Mouse (Mus musculus) spleen, postnatal 36 days (tissue): Measurements from ENCODE around the gene Iscu.

Experiments used
- DNase-seq, 2 experiments: peaks; one replicate each; pipeline ENCODE4 v3.0.0; 2022; ENCODE audit warnings: low spot score in 2 of 2, mixed read lengths in 1 of 2

The Iscu gene

DNA sequence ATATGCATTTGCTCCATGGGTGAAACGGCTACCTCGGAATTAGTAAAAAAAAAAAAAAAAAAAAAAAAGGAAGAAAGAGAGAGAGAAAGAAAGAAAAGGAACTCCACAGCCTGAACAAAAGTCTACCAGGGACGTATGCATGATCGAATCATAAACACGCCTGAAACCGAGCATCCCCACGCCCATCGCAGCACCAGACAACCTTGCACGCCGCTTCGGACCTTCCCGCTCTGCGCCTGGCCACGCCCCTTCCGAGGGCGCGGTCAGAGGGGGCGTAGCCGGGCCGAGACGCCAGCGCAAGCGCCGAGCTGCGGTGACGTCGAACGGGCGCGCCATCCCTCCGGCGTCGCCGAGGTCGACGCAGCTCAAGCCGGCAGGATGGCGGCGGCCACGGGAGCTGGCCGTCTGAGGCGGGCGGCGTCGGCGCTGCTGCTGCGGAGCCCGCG, at the start of gene Iscu, which contains the start of gene Sart3:
Gene Iscu, plus strand, starts transcription at position 299 of the 446 bp plus-strand sequence.
Gene Sart3, minus strand, starts transcription at position 61 of the 446 bp plus-strand sequence.
- peak; percentile 95 for DNase-seq

DNA sequence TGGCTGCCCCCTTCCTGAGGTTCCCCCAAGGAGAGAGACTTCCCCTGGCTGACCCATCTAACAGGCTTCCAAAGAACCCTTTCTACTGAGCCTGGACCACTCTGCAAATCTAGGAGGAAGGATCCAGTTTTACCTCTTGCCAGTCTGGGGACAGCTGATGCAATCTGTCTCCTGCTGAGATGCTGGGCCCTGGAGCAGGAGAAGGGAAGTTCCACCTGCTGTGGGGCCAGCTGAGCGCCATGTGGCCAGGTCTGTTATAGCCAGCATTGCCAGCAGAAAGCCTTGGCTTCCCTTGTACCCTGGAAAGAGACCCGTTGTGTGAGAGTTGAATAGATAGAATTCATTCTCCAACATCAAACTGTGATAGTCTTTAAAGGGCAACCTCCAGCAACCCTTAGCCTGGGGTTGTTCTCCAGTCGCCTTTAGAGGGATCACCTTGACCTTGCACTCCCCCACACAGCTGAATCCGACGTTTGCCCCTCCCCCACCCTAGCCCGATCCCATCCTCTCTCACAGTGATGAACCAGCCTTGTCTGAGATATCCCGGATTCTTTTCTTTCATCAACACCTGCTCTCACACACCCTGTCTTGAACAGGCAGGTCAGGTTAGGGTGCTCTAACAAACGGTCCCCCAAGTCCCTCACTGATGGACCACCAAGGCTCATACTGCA, 48.8 kb upstream of the Iscu start:
- DNase-seq, result no peak

DNA sequence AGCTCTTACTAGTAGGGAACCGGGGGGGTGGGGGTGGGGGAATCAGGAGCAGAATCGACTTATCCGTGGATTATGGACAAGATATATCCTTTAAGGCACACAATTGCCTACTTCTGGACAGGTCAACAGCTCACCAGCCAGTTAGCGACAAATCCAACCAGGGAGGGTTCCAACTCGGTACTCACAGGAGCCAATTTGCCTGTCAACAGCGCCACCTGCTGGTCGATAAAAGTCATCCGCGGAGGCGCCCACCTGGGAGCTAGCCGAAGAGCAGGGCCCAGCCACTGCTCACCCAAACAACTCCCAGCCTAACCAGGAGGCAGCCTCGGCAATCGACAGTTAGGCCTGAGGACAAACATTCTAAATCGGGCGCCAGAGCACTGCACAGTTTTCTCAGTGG, 48.1 kb upstream of the Iscu start, which contains the start of gene 1700069L16Rik:
Gene 1700069L16Rik, minus strand, starts transcription at position 327 of the 400 bp plus-strand sequence.
- peak; percentile 34 to 46 for DNase-seq

DNA sequence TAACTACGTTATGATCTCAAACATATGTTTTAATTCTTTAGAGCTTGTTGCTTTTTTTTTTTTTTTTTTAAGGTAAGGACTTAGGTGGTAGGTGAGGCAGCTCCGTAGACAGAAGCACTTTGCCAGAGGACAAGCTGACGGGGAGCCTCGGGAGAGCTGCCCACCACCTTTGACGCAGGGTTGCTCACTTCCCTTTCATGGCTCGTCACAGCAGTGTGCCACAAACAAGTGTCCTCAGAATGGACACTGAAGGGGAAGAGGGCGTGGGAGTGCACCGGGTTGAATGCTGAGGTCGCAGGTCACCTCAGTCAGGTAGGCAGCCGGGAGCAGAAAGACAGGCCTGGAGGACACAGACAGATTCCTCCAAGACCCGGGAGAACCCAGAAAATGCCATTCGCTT, 47.1 kb upstream of the Iscu start:
- DNase-seq, result no peak

DNA sequence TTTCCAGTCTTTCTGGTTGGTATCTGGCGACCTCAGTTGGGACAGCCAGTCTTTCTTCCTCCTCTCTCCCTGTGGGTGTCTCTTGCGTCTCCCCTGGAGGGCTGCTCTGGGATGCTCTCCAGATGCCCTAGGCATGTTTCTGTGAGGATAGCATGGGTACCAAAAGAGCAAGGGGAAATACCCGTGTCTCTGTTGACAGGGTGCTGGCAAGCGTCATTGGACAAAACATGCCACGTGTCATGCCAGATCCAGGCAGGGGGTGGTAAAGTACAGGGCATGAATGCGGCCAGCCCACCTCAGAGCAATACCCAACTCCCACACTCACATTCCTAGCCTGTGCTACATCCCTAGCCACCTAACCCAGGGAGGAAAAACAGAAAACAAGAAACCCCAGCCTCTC, 45.9 kb upstream of the Iscu start:
- DNase-seq, result no peak

DNA sequence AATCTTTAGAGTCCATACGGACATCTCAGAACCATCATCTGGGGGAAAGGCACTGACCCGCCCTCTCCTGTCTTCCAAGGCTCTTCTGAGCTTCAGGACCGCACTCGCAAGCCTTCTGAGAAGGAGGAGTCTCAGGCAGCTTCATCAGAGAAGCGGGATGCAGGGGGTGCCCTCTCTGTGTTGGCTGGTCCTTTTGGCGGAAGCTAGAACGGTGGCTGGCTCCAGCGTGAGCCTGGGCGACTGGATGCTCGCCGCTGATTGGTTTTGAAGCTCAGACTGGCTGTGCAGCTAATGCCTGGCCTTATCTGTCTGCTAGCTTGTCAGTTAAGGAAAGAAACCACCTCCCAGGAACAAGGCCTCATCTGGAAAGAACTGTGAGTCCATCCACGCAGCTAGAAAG, 45.3 kb upstream of the Iscu start:
- no peak for DNase-seq

DNA sequence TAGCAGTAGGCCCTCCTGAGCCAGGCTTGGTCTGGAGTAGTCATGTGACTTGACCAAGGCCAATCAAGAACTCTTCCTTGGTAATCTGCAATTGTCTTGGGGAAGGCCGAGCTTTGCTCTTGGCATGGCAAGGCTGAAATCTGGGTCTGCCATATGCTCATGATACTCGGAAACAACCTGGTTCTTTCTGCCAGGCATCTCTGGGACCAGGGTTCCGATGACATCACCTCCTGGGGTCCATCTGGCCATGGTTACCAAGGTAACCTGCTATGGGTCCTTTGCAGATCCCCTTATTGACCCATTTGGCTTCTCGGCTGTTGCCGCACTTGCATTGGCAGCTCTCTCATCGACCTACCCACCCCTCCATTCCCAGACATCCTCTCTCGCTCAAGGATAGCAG, 44.5 kb upstream of the Iscu start:
- no peak for DNase-seq

DNA sequence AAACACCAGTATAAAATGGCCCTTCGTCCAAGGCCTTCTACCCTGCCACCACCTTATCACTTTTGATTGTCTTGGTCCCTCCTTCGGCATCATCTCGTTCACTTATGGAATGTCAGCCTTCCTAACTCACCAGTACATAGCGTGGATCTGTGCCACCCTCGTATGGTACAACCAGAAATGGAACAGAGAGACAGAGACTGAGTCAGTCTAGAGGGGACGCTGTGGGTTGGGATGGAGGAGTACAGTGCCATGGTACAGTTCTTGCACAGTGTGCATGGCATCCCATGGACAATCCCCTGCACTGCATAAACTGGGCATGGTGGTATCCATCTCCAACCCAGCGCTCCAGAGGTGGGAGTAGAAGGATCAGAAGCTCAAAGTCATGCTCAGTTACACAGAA, 43.9 kb upstream of the Iscu start:
- DNase-seq, result no peak

DNA sequence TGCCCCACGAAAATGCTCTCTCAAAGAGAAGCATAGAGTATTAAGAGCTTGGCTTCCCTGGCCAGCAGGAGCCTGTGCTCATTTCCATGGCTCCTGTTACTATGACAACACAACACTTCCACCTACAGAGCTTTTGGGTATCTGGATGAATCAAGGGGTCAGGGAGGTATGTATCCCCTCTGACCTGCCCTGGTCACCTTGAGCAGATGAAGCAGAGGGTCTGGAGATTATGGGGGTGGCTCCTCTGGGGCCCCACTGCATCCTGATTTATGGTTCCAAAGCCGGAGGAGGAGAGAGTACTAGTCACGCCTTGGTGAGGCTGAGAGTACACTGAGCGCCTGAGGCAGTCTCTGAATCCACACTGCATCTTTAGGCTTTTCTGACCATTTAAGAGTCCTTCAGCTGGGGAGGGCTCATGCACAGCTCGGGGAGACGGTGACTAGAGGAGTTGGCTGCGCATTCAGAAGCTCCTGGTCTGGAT, 41.9 kb upstream of the Iscu start:
- no peak for DNase-seq

DNA sequence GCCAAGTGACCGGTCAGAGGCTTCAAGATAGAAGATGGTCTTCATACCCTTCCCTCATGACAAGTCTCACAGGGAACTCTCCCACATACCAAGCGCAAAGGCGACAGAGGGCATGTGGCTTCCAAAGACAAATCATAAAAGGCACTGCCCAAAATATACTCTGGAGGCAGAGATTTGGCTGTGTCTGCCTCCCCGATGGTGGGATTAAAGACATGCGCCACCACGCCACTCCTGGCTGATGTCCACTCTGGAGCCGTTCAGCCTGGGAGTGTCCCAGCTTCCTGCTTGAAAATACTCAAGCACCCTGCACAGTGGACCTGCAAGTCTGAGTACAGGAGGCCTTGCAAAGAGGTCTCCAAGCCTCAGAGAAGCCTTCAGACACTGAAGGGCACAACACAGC, 41.4 kb upstream of the Iscu start:
- DNase-seq, result no peak

DNA sequence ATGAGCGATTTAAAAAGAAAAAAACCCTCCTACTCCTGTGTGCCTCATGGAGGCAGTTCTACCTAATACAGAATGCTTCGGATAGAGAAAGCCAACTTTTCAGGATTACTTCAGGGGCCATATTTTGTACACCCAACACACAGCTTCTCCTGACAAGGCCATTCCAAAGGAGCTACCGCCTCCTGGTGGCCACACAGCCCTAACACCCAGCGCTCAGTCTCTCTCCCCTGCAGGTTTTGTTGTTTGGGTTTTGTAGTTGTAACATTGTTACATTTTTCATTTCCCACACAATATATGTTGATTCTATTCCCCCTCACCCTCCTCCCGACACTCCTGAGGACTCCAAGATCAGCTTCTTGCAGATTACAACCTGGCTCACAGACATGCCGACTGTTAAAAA, 40.4 kb upstream of the Iscu start:
- no peak for DNase-seq

DNA sequence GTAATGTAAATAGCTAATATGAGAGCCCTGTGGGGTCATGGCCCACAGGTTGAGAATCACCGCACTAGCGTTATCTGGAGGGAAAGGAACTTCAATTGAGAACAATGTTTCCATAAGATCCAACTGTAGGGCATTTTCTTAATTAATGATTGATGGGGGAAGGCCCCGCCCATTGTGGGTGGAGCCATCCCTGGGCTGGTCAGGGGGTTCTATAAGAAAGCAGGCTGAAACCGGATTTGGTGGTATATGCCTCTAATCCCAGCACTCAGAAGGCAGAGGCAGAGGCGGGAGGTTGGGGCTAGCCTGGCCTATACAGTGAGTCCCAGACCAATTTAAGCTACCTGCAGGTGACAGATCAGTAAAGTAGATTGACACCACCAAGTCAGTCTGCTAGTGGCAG, 38.2 kb upstream of the Iscu start:
- no peak for DNase-seq

DNA sequence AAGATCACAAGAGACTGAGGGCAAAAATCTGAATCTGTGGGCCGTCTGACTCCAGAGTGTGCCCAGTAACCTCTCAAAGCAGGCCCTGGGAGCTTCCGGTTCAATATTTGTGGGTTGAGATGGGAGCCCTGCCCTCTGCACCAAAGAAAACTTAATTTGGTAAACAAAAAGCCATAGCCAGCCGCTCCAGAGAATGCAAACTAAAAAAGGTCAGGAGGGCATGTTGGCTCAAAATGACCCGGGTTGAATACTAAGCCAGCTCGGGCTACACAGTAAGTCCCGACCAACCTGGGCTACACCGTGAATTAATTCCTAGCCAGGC, 37.6 kb upstream of the Iscu start:
- DNase-seq, result no peak

DNA sequence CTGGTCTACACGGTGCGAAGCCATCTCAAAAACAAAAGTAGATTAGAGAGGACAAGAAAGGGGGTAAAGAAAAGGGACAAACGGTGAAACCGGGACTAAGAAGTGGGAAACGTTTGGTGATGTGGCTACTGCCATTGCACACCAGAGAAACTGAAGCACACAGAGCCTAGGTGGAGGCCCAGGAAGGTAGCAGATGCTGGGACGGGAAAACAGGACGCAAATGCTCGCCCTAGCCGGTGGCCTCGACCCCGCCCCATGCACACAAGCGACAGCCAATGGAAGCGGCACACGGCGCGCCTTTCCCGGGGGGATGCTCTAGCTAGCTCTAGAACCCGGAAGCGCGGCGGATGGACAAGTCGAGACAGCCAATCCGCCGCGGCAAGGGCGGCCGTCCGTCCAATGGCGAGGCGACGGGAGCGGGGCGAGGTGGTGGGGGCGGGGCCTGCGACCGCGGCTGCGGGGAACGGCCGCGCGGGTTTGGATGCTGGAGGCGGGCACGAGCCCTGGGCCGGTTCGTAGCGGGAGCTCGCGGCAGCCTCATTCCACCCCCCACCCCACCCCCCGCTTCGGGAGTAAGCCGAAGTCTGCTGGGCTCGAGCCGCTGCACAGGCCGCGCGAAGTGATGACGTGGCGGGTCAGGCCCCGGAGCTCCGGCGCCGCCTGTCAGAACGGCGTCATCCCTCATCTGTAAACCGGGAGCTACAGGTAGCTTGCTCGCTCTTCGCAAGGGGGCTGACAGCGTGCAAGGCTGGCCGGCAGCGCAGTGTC, 37.0 kb upstream of the Iscu start, which contains the start of gene Ficd:
Gene Ficd, plus strand, starts transcription at position 459 of the 768 bp plus-strand sequence.
- peak; percentile 93 to 95 for DNase-seq

DNA sequence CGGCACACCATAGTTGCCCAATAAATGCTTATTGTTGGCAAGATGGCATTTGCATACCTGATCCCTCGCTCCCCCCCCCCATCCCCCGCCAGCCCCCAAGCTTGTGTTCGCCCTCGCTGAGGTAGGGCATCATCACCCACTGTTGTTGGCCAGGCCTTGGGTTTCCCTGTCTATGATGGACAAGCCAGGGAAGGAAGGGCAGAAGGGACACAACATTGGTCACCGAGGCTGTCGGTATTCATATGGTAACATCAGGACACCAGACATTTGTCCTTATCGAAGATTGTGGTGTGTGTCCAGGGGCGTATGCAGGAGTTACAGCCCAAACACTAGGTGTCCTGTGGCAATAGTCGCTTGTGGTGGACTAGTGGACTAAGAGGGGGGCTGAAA, 36.4 kb upstream of the Iscu start:
- no peak for DNase-seq

DNA sequence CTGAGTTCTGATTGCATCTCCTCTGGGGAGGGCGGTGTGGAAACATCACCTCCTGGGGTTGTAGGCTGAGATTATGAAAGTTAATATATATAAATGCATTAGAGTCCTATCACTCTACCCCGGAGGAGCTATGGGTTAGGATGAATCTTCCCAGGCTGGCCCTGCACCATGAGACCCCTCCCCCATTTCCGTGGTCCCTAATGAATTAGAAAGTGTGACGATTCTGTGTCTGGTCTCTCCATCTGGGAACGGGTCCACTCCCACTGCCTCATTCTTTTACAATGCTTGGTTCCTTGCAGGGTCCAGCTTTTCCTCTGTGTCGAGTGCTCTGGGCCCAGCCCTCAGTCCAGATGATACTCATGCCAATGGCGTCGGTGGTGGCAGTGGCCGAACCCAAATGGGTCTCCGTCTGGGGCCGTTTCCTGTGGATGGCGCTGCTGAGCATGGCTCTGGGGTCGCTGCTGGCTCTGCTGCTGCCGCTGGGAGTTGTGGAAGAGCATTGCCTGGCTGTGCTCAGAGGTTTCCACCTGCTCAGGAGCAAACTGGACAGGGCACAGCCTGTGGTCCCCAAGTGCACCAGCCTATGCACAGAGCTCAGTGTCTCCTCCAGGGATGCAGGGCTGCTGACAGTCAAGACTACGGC, 35.9 kb upstream of the Iscu start:
- DNase-seq, result no peak

DNA sequence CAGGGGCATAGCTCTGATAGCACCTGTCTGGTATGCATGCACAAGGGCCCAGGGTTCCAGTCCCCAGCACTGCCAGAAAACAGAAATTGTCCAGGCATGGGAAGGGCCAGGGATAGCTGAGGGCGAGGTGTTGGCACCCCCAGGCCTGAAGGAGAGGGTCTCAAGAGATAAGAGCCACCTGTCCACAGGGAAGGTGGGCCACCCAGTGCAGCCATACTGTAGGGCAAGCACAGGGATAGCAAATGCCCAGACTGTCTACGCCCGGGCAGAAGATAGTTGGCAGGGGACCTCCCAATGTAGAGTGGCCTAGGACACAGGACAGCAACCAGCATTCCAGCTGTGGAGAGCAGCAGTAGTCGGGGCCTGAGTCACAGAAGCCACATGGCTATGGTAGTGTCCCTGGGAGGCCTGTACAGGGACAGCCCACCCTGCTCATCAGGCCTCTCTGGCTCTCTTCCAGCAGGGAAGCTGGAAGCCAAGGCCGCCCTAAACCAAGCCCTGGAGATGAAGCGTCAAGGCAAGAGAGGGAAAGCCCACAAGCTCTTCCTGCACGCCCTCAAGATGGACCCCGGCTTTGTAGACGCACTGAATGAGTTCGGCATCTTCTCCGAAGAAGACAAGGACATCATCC, 34.8 kb upstream of the Iscu start:
- no peak for DNase-seq

DNA sequence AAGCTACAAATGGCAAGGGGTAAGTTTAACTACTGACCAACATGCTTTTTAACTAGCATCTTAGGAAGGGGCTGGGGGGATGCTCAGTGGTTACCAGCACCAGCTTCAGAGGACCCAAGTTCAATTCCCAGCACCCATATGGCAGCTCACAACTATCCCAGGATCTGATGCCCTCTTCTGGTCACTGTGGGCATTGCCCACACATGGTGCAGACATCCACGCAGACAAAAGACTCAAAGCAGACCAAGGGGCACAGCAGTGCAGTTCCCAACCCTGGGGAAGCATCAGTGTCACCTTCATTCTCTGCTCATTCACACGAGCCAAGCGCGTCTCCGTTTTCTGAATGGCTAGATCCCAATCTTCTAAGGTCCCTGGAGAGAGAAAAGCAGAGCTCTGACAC, 24.9 kb upstream of the Iscu start:
- DNase-seq, result no peak

DNA sequence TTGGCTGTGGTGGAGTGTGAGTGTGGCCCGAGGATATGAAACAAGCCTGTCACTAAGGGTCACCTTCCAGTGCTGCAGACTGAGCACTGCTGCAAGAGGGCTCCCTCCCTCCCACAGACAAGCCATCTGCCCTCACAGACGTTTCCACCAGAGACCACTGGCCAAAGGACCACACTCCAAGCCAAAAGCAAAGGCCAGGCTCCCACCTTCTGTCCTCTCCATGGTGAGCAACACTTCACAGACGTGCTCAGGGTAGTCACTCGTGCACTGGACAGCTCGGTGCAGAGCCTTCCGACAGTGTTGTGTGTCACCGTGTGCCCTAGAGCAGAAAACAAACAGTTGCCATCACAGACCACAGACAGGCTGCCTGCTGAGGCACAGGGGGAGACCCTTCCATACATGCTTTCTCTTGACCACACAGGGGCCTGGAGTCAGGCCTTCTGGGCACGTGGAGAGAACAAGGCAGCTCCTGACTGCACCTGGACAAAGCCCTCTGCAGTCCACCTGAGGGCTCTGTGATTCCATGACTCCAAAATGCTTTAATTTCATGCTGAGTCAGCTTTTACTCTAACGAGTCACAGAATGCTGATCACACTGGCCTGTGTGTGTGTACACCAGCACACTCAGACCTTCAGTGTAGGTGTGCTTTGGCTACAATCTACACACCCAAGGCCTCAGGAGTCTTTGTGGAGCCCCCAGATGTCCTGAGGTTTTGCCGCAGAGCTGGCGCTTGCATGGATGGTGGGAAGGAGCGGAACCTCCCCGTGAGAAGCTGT, 23.8 kb upstream of the Iscu start:
- no peak for DNase-seq

DNA sequence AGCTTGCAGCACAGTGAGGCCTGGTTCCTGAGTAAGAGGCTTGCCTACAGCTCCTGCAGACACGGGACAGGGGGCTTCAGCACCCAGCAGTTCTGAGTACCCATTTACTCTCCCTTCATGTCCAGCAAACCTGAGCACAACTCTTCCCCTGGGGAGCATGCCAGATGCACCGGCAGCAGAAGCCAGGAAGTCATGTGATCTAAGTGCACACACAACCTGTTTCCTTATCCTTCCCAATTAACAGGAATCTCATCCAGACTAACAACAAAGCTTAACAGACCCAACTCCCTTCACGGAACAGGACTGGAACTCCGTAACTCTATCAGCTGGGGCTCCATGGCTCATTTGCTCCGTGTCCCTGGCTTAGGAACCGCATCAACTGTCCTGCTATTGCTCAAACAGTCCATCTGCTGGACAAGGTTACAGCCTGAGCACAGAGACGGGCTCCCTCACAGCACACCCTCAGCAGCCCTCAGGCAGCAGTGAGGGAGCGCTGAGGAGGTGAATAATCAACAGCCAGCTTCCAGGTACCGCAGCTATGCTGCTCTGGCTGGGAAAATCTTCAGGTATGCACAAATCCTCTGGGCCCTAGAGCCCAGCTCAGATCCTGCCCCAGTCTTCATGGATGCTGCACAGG, 20.9 kb upstream of the Iscu start:
- DNase-seq, result no peak
